Mouse (Mus musculus): ENCODE data around the gene Ormdl3. TPM values are rescaled to one million over a fixed set of nuclear protein-coding genes. Genes with fewer than 3 reads are reported as not detected.
A peak's percentile ranks its signal among the peaks of the same experiment; 100 is the strongest.

Ormdl3 gene
- polyA plus RNA-seq, 1 experiment from 2014 or later: 42.0 TPM

- H3K36me3 ChIP-seq (replicated peaks; ENCODE audit: insufficient read depth, low read length): no peaks in the 10 kb centered on the region
- peaks cover 43% of the 10 kb centered on the region for H3K27me3 ChIP-seq (ENCODE audit: insufficient read depth, low read length)
- H3K27ac ChIP-seq (ENCODE audit: low read depth): no peak overlapping the region
- H3K4me3 ChIP-seq (ENCODE audit: low read depth, low read length): no peak overlapping the region
- WGBS (ENCODE audit: insufficient replicate concordance): 59% methylated on average over 18 of the region's 18 CpGs
- H3K4me1 ChIP-seq (ENCODE audit: insufficient read depth): peaks cover 7% of the 10 kb centered on the region; the same call in 1 of the 2 replicates
- ATAC-seq (no peak), DNase-seq (no peak)
- no peak overlapping the region for H3K4me2 ChIP-seq (ENCODE audit: low read depth, low read length)
- H3K9ac ChIP-seq (replicated peaks): no peak overlapping the region
- no peak for TF ChIP-seq EP300 (IDR thresholded peaks at IDR 0.05; ENCODE audit: low read depth)
- no peak for TF ChIP-seq CTCF (IDR thresholded peaks at IDR 0.05; ENCODE audit: low read depth)
- H3K9me3 ChIP-seq (ENCODE audit: low read length): no peaks in the 10 kb centered on the region
These were observed 11.7 kb upstream of the Ormdl3 start for GRCm38 (mm10) chr11:98598851-98599290.

- DNase-seq (no peak), ATAC-seq (no peak)
- Histone ChIP-seq H3K27me3 (ENCODE audit: insufficient read depth, low read length) (peaks cover 43% of the 10 kb centered on the region), H3K4me1 (ENCODE audit: insufficient read depth) (peaks cover 7% of the 10 kb centered on the region; the same call in 1 of the 2 replicates), H3K9me3 (ENCODE audit: low read length) (no peaks in the 10 kb centered on the region), H3K36me3 (replicated peaks; ENCODE audit: insufficient read depth, low read length) (no peaks in the 10 kb centered on the region), H3K4me2 (ENCODE audit: low read depth, low read length) (no peak within 1 kb of the TSS), H3K9ac (replicated peaks) (no peak within 1 kb of the TSS), H3K4me3 (ENCODE audit: low read depth, low read length) (no peak within 1 kb of the TSS), H3K27ac (ENCODE audit: low read depth) (no peak within 1 kb of the TSS)
- TF ChIP-seq EP300 (IDR thresholded peaks at IDR 0.05; ENCODE audit: low read depth) (no peak), CTCF (IDR thresholded peaks at IDR 0.05; ENCODE audit: low read depth) (no peak)
- 76% methylated on average over 8 of the region's 8 CpGs for WGBS (ENCODE audit: insufficient replicate concordance)
These were observed 10.8 kb upstream of the Ormdl3 start, which contains the start of gene Lrrc3c for GRCm38 (mm10) chr11:98597991-98598390. TSS of gene Lrrc3c (plus strand) at chr11:98598291.

GRCm38 (mm10) chr11:98597363-98597762 is 10.2 kb upstream of the Ormdl3 start:
- ATAC-seq (peak; percentile 68), DNase-seq (peak; percentile 89)
- Histone ChIP-seq H3K4me3 (ENCODE audit: low read depth, low read length) (no peak overlapping the region), H3K4me1 (ENCODE audit: insufficient read depth) (peaks cover 7% of the 10 kb centered on the region; the same call in 1 of the 2 replicates), H3K9ac (replicated peaks) (no peak overlapping the region), H3K4me2 (ENCODE audit: low read depth, low read length) (no peak overlapping the region), H3K9me3 (ENCODE audit: low read length) (no peaks in the 10 kb centered on the region), H3K36me3 (replicated peaks; ENCODE audit: insufficient read depth, low read length) (no peaks in the 10 kb centered on the region), H3K27ac (ENCODE audit: low read depth) (no peak overlapping the region), H3K27me3 (ENCODE audit: insufficient read depth, low read length) (peaks cover 43% of the 10 kb centered on the region)
- WGBS (ENCODE audit: insufficient replicate concordance): 27% methylated on average over 6 of the region's 6 CpGs
- TF ChIP-seq EP300 (IDR thresholded peaks at IDR 0.05; ENCODE audit: low read depth) (no peak), CTCF (IDR thresholded peaks at IDR 0.05; ENCODE audit: low read depth) (peak; percentile 92)

- no peak for DNase-seq
- WGBS (ENCODE audit: insufficient replicate concordance): 71% methylated on average over 3 of the region's 3 CpGs
- H3K36me3 ChIP-seq (replicated peaks; ENCODE audit: insufficient read depth, low read length): no peaks in the 10 kb centered on the region
- no peak overlapping the region for H3K4me3 ChIP-seq (ENCODE audit: low read depth, low read length)
- no peak overlapping the region for H3K27ac ChIP-seq (ENCODE audit: low read depth)
- no peak overlapping the region for H3K9ac ChIP-seq (replicated peaks)
- H3K27me3 ChIP-seq (ENCODE audit: insufficient read depth, low read length): peaks cover 30% of the 10 kb centered on the region
- TF ChIP-seq CTCF (IDR thresholded peaks at IDR 0.05; ENCODE audit: low read depth) (no peak), EP300 (IDR thresholded peaks at IDR 0.05; ENCODE audit: low read depth) (no peak)
- H3K9me3 ChIP-seq (ENCODE audit: low read length): no peaks in the 10 kb centered on the region
- H3K4me1 ChIP-seq (ENCODE audit: insufficient read depth): peaks cover 2% of the 10 kb centered on the region; the same call in 1 of the 2 replicates
- H3K4me2 ChIP-seq (ENCODE audit: low read depth, low read length): no peak overlapping the region
- ATAC-seq: no peak
These were observed 8.8 kb upstream of the Ormdl3 start for GRCm38 (mm10) chr11:98595955-98596354.

GRCm38 (mm10) chr11:98595473-98595872 is 8.3 kb upstream of the Ormdl3 start:
- no peaks in the 10 kb centered on the region for H3K36me3 ChIP-seq (replicated peaks; ENCODE audit: insufficient read depth, low read length)
- WGBS (ENCODE audit: insufficient replicate concordance): 56% methylated on average over 10 of the region's 10 CpGs
- H3K4me1 ChIP-seq (ENCODE audit: insufficient read depth): peaks cover 2% of the 10 kb centered on the region; the same call in 1 of the 2 replicates
- H3K9me3 ChIP-seq (ENCODE audit: low read length): no peaks in the 10 kb centered on the region
- no peak overlapping the region for H3K4me3 ChIP-seq (ENCODE audit: low read depth, low read length)
- TF ChIP-seq EP300 (IDR thresholded peaks at IDR 0.05; ENCODE audit: low read depth) (no peak), CTCF (IDR thresholded peaks at IDR 0.05; ENCODE audit: low read depth) (no peak)
- peaks cover 25% of the 10 kb centered on the region for H3K27me3 ChIP-seq (ENCODE audit: insufficient read depth, low read length)
- DNase-seq: no peak
- no peak overlapping the region for H3K9ac ChIP-seq (replicated peaks)
- no peak overlapping the region for H3K27ac ChIP-seq (ENCODE audit: low read depth)
- no peak for ATAC-seq
- H3K4me2 ChIP-seq (ENCODE audit: low read depth, low read length): no peak overlapping the region

GRCm38 (mm10) chr11:98595021-98595420 is 7.9 kb upstream of the Ormdl3 start:
- Histone ChIP-seq H3K4me2 (ENCODE audit: low read depth, low read length) (no peak overlapping the region), H3K4me1 (ENCODE audit: insufficient read depth) (peaks cover 2% of the 10 kb centered on the region; the same call in 1 of the 2 replicates), H3K9me3 (ENCODE audit: low read length) (no peaks in the 10 kb centered on the region), H3K36me3 (replicated peaks; ENCODE audit: insufficient read depth, low read length) (no peaks in the 10 kb centered on the region), H3K27ac (ENCODE audit: low read depth) (no peak overlapping the region), H3K9ac (replicated peaks) (no peak overlapping the region), H3K4me3 (ENCODE audit: low read depth, low read length) (no peak overlapping the region), H3K27me3 (ENCODE audit: insufficient read depth, low read length) (peaks cover 21% of the 10 kb centered on the region)
- ATAC-seq (no peak), DNase-seq (no peak)
- TF ChIP-seq CTCF (IDR thresholded peaks at IDR 0.05; ENCODE audit: low read depth) (no peak), EP300 (IDR thresholded peaks at IDR 0.05; ENCODE audit: low read depth) (no peak)
- WGBS (ENCODE audit: insufficient replicate concordance): 60% methylated on average over 6 of the region's 6 CpGs

Measured in liver, postnatal 0 days (tissue).